Mouse (Mus musculus) mouse trophoblast stem cell (cell line): ENCODE measurements around the gene Crnkl1.

Source experiments
- in situ Hi-C, 2 experiments: fragments of 300-500 bp; cut with MseI, MboI; formaldehyde crosslinking; loops; 2 replicates in 1 of 2; 3 replicates in 1 of 2; pipeline ENCODE4 v1.15.1; 2025

Crnkl1 gene

GRCm38 (mm10) chr2:145934339-145935231 is at the start of gene Crnkl1, which contains the start of gene Cfap61:
TSS of gene Crnkl1 (minus strand) at chr2:145935014.
TSS of gene Cfap61 (plus strand) at chr2:145934784.
- in situ Hi-C loops: no loop called here

GRCm38 (mm10) chr2:145982317-145983045 is 47.7 kb upstream of the Crnkl1 start:
- in situ Hi-C loops: no loop called here

GRCm38 (mm10) chr2:145981699-145982112 is 46.9 kb upstream of the Crnkl1 start:
- in situ Hi-C loops: no loop called here

GRCm38 (mm10) chr2:145980881-145981280 is 46.1 kb upstream of the Crnkl1 start:
- in situ Hi-C loops: no loop called here

GRCm38 (mm10) chr2:145979616-145980015 is 44.8 kb upstream of the Crnkl1 start:
- in situ Hi-C loops: no loop called here

GRCm38 (mm10) chr2:145972571-145972970 is 37.8 kb upstream of the Crnkl1 start:
- in situ Hi-C loops: loop anchor here (25.0 kb wide), 1 partner anchor 415 kb away; no protein-coding TSS in a partner anchor

- in situ Hi-C loops: loop anchor here (25.0 kb wide), 1 partner anchor 416 kb away; no protein-coding TSS in a partner anchor
Measured at GRCm38 (mm10) chr2:145971237-145972010, 36.6 kb upstream of the Crnkl1 start.

GRCm38 (mm10) chr2:145970751-145971150 is 35.9 kb upstream of the Crnkl1 start:
- in situ Hi-C loops: loop anchor here (25.0 kb wide), 1 partner anchor 417 kb away; no protein-coding TSS in a partner anchor

- in situ Hi-C loops: loop anchor here (25.0 kb wide), 1 partner anchor 425 kb away; no protein-coding TSS in a partner anchor
Measured at GRCm38 (mm10) chr2:145961861-145962260, 27.0 kb upstream of the Crnkl1 start.

- in situ Hi-C loops: loop anchor here (10.0 to 25.0 kb wide), 2 partner anchors 256 to 429 kb away; no protein-coding TSS in a partner anchor
Measured at GRCm38 (mm10) chr2:145958551-145958950, 23.7 kb upstream of the Crnkl1 start.

- in situ Hi-C loops: loop anchor here (10.0 to 25.0 kb wide), 2 partner anchors 257 to 429 kb away; no protein-coding TSS in a partner anchor
Measured at GRCm38 (mm10) chr2:145958097-145958496, 23.3 kb upstream of the Crnkl1 start.

GRCm38 (mm10) chr2:145957450-145957849 is 22.6 kb upstream of the Crnkl1 start:
- in situ Hi-C loops: loop anchor here (10.0 to 25.0 kb wide), 2 partner anchors 257 to 430 kb away; no protein-coding TSS in a partner anchor

GRCm38 (mm10) chr2:145956318-145956717 is 21.5 kb upstream of the Crnkl1 start:
- in situ Hi-C loops: loop anchor here (10.0 to 25.0 kb wide), 2 partner anchors 258 to 431 kb away; no protein-coding TSS in a partner anchor

GRCm38 (mm10) chr2:145955844-145956243 is 21.0 kb upstream of the Crnkl1 start:
- in situ Hi-C loops: loop anchor here (10.0 to 25.0 kb wide), 2 partner anchors 259 to 431 kb away; no protein-coding TSS in a partner anchor

- in situ Hi-C loops: loop anchor here (10.0 to 25.0 kb wide), 2 partner anchors 262 to 435 kb away; no protein-coding TSS in a partner anchor
Measured at GRCm38 (mm10) chr2:145952726-145953125, 17.9 kb upstream of the Crnkl1 start.

GRCm38 (mm10) chr2:145950239-145950638 is 15.4 kb upstream of the Crnkl1 start:
- in situ Hi-C loops: loop anchor here (10.0 to 25.0 kb wide), 2 partner anchors 265 to 437 kb away; no protein-coding TSS in a partner anchor

- in situ Hi-C loops: loop anchor here (10.0 to 25.0 kb wide), 2 partner anchors 265 to 438 kb away; no protein-coding TSS in a partner anchor
Measured at GRCm38 (mm10) chr2:145949475-145950068, 14.8 kb upstream of the Crnkl1 start.

GRCm38 (mm10) chr2:145948402-145948954 is 13.7 kb upstream of the Crnkl1 start:
- in situ Hi-C loops: no loop called here

- in situ Hi-C loops: no loop called here
Measured at GRCm38 (mm10) chr2:145944286-145944685, 9.5 kb upstream of the Crnkl1 start.

- in situ Hi-C loops: no loop called here
Measured at GRCm38 (mm10) chr2:145941403-145941802, 6.6 kb upstream of the Crnkl1 start.
